Mouse (Mus musculus) embryonic stem cell, embryonic (primary cell): Measurements from ENCODE around the gene Fcrl1.
"Not testable (repeated sequence)": the region's sequence is repeated elsewhere in the genome, so short reads cannot be mapped to it uniquely, and the experiment has no call there.

Experiments used
- CTCF ChIA-PET, 4 experiments: fragments of 300-600 bp in 2 of 4; fragments of 350-600 bp in 2 of 4; sonication (Branson Sonifier 250); formaldehyde crosslinking; loops; one replicate each; lab custom pipeline; 2022; ENCODE audit warnings: inconsistent platforms in 2 of 4; lab: Charles Lee
- POLR2A ChIA-PET, 4 experiments: fragments of 300-600 bp in 2 of 4; fragments of 350-600 bp in 2 of 4; sonication (Branson Sonifier 250); formaldehyde crosslinking; loops; one replicate each; lab custom pipeline; 2022; ENCODE audit warnings: antibody characterized with exemption in 4 of 4, inconsistent platforms in 1 of 4; lab: Charles Lee

Gene Fcrl1

GRCm38 (mm10) chr3:87376195-87377165 is at the start of gene Fcrl1:
Gene Fcrl1 (plus strand): TSS chr3:87376387.
- ChIA-PET CTCF (interaction anchor here in 3 of 4 experiments (0.6 to 2.3 kb wide), 3 partner anchors 30 to 35 kb away, joined by 3 to 8 read pairs (median 4); no protein-coding TSS in a partner anchor), POLR2A (no interaction called here)

- ChIA-PET POLR2A (no interaction called here), CTCF (interaction anchor here in 1 of 4 experiments (0.6 kb wide), 1 partner anchor 1242 kb away, joined by 3 read pairs; no protein-coding TSS in a partner anchor)
Observed at GRCm38 (mm10) chr3:87337899-87338298, 38.3 kb upstream of the Fcrl1 start.

- CTCF ChIA-PET = interaction anchor here in 1 of 4 experiments (0.6 kb wide), 1 partner anchor 52 kb away, joined by 3 read pairs; no protein-coding TSS in a partner anchor
- POLR2A ChIA-PET = not testable (repeated sequence)
Observed at GRCm38 (mm10) chr3:87350992-87351391, 25.2 kb upstream of the Fcrl1 start.

- POLR2A ChIA-PET = no interaction called here
- CTCF ChIA-PET = no interaction called here
Observed at GRCm38 (mm10) chr3:87357581-87357980, 18.6 kb upstream of the Fcrl1 start, which contains the start of gene Cd5l. Gene Cd5l (plus strand): TSS chr3:87357881.

- ChIA-PET POLR2A (no interaction called here), CTCF (no interaction called here)
Observed at GRCm38 (mm10) chr3:87359215-87359614, 17.0 kb upstream of the Fcrl1 start.

GRCm38 (mm10) chr3:87360466-87360865 is 15.7 kb upstream of the Fcrl1 start:
- ChIA-PET POLR2A (interaction anchor here in 2 of 4 experiments (0.6 to 0.7 kb wide), 2 partner anchors 149 to 318 kb away, joined by 4 read pairs; no protein-coding TSS in a partner anchor), CTCF (interaction anchor here in 1 of 4 experiments (0.7 kb wide), 1 partner anchor 187 kb away, joined by 5 read pairs; no protein-coding TSS in a partner anchor)

GRCm38 (mm10) chr3:87365691-87366090 is 10.5 kb upstream of the Fcrl1 start:
- ChIA-PET POLR2A (no interaction called here), CTCF (interaction anchor here in 1 of 4 experiments (1.3 kb wide), 1 partner anchor 45 kb away, joined by 5 read pairs; no protein-coding TSS in a partner anchor)

- POLR2A ChIA-PET = no interaction called here
- CTCF ChIA-PET = no interaction called here
Observed at GRCm38 (mm10) chr3:87367511-87367910, 8.7 kb upstream of the Fcrl1 start.

GRCm38 (mm10) chr3:87369181-87369580 is 7.0 kb upstream of the Fcrl1 start:
- CTCF ChIA-PET = interaction anchor here in 1 of 4 experiments (0.7 kb wide), 1 partner anchor 212 kb away, joined by 3 read pairs; no protein-coding TSS in a partner anchor
- POLR2A ChIA-PET = no interaction called here

- ChIA-PET POLR2A (no interaction called here), CTCF (interaction anchor here in 3 of 4 experiments (0.6 to 2.3 kb wide), 4 partner anchors 29 to 295 kb away, joined by 3 to 8 read pairs (median 4); no protein-coding TSS in a partner anchor)
Observed at GRCm38 (mm10) chr3:87377228-87377627, 1.0 kb downstream of the Fcrl1 start.

- ChIA-PET POLR2A (interaction anchor here in 1 of 4 experiments (0.7 kb wide), 2 partner anchors 30 to 121 kb away, joined by 3 to 4 read pairs; no protein-coding TSS in a partner anchor), CTCF (interaction anchor here in 2 of 4 experiments (1.4 to 2.3 kb wide), 3 partner anchors 31 to 296 kb away, joined by 3 to 8 read pairs (median 4); no protein-coding TSS in a partner anchor)
Observed at GRCm38 (mm10) chr3:87377719-87378118, 1.5 kb downstream of the Fcrl1 start.

- CTCF ChIA-PET = interaction anchor here in 1 of 4 experiments (1.0 kb wide), 1 partner anchor 28 kb away, joined by 3 read pairs; no protein-coding TSS in a partner anchor
- POLR2A ChIA-PET = not testable (repeated sequence)
Observed at GRCm38 (mm10) chr3:87379641-87380315, 3.6 kb downstream of the Fcrl1 start.

GRCm38 (mm10) chr3:87381806-87382712 is 5.9 kb downstream of the Fcrl1 start:
- ChIA-PET POLR2A (no interaction called here), CTCF (no interaction called here)

GRCm38 (mm10) chr3:87383308-87383707 is 7.1 kb downstream of the Fcrl1 start:
- ChIA-PET POLR2A (interaction anchor here in 1 of 4 experiments (0.6 kb wide), 1 partner anchor 825 kb away, joined by 5 read pairs; no protein-coding TSS in a partner anchor), CTCF (interaction anchor here in 1 of 4 experiments (1.5 kb wide), 1 partner anchor 25 kb away, joined by 3 read pairs; no protein-coding TSS in a partner anchor)

GRCm38 (mm10) chr3:87385105-87385504 is 8.9 kb downstream of the Fcrl1 start:
- CTCF ChIA-PET = no interaction called here
- POLR2A ChIA-PET = interaction anchor here in 1 of 4 experiments (0.6 kb wide), 1 partner anchor 334 kb away, joined by 4 read pairs; no protein-coding TSS in a partner anchor

- POLR2A ChIA-PET = no interaction called here
- CTCF ChIA-PET = interaction anchor here in 1 of 4 experiments (0.6 kb wide), 1 partner anchor 386 kb away, joined by 3 read pairs; no protein-coding TSS in a partner anchor
Observed at GRCm38 (mm10) chr3:87390935-87391334, 14.7 kb downstream of the Fcrl1 start.

GRCm38 (mm10) chr3:87398809-87399208 is 22.6 kb downstream of the Fcrl1 start:
- CTCF ChIA-PET = no interaction called here
- POLR2A ChIA-PET = no interaction called here
